Mouse (Mus musculus): ENCODE results near the gene Vmn1r63.
"Not testable (repeated sequence)": the region's sequence is repeated elsewhere in the genome, so short reads cannot be mapped to it uniquely, and the experiment has no call there.

The Vmn1r63 gene

DNA sequence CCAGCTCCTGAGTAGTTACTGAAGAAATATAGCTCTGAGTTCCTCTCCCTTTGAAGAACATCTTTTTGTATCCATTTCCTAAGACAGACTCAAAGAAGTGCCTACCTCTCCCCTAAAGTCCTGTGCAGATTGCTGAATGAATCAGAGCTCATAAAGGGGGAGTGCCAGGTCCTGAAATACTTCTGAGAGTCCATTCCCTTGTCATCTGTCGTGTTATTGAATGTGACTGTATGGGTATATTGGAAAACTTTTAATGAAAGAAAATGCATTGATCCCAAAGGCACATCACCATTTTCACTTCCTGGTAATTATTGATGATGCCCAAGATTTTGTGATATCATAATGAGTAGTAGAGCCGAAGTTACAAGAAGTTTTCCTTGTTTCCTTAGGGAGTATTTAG lies at the start of gene Vmn1r63:
TSS of gene Vmn1r63 (minus strand) at position 101 of the 400 bp plus-strand sequence.
- DNase-seq (ENCODE audit: low spot score in 2 of 2): not testable (repeated sequence)
